Mouse (Mus musculus): ENCODE measurements around the gene Ptprq. TPM values are rescaled to one million over a fixed set of nuclear protein-coding genes. Genes with fewer than 3 reads are reported as not detected.

Gene Ptprq
- polyA plus RNA-seq, 1 experiment: 0.02 TPM

DNA sequence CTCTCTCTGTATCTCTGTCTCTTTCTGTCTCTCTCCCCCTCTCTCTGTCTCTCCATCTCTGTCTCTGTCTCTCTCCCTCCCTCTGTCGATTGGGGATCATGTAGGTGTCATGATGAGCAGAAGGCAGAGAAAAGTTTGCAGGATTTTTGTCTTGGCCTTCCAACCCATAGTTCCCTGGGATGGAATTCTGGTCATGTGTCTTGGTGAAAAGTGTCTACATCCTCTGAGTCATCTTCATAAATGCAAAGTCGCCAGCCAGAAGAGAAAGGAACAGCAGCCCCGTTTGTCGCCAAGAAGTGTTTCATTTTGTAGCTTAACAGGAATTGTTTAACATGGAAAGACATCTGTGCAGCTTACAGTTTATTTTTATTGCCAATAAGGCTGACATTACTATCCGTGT, 136.5 kb downstream of the Ptprq start:
- H3ac ChIP-seq (ENCODE audit: control insufficient read depth, insufficient read length, low read depth): no peak overlapping the region
- no peaks in the 10 kb centered on the region for H3K27me3 ChIP-seq (ENCODE audit: control insufficient read depth, insufficient read depth, insufficient read length)
- no peaks in the 10 kb centered on the region for H3K79me2 ChIP-seq (ENCODE audit: control insufficient read depth, insufficient read depth)
- no peak overlapping the region for H3K4me3 ChIP-seq (ENCODE audit: insufficient read depth, poor library complexity, severe bottlenecking)
- no peaks in the 10 kb centered on the region for H3K36me3 ChIP-seq (ENCODE audit: control insufficient read depth, insufficient read depth)
- TF ChIP-seq FOSL1 (IDR thresholded peaks at IDR 0.05; ENCODE audit: insufficient read depth, low read length, poor library complexity, severe bottlenecking) (no peak), USF1 (IDR thresholded peaks at IDR 0.05; ENCODE audit: low read depth) (peak; percentile 73), MAX (IDR thresholded peaks at IDR 0.05) (no peak)
- H3K79me3 ChIP-seq (ENCODE audit: low read depth): no peaks in the 10 kb centered on the region

DNA sequence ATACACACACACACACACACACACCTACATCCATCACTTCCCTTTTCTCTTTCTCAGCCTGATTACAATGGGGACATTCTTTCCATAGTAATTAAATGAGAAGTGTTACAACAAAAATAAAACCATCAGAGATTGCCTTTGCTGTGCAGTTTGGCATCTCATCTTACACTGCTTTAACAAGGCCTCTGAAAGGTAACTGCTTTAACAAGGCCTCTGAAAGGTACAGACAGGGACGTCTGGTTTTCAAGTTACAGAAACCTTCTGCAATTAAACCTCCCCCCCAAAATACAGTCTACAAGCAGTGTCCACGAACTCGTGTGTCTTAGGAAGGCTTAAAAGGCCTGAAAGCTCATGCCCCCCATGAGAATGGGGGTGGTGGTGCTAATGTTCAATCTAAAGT, 150.8 kb downstream of the Ptprq start:
- no peak overlapping the region for H3ac ChIP-seq (ENCODE audit: control insufficient read depth, insufficient read length, low read depth)
- H3K27me3 ChIP-seq (ENCODE audit: control insufficient read depth, insufficient read depth, insufficient read length): no peaks in the 10 kb centered on the region
- no peaks in the 10 kb centered on the region for H3K36me3 ChIP-seq (ENCODE audit: control insufficient read depth, insufficient read depth)
- H3K79me3 ChIP-seq (ENCODE audit: low read depth): no peaks in the 10 kb centered on the region
- TF ChIP-seq CTCF (IDR thresholded peaks at IDR 0.05; ENCODE audit: control insufficient read depth, insufficient read depth, insufficient read length): no peak
- TF ChIP-seq USF1 (IDR thresholded peaks at IDR 0.05; ENCODE audit: low read depth): no peak
- no peak for TF ChIP-seq CEBPB (IDR thresholded peaks at IDR 0.05; ENCODE audit: low read depth)
- no peak for TF ChIP-seq MAX (IDR thresholded peaks at IDR 0.05)
- TF ChIP-seq FOSL1 (IDR thresholded peaks at IDR 0.05; ENCODE audit: insufficient read depth, low read length, poor library complexity, severe bottlenecking): no peak
- TF ChIP-seq MYOD1 (IDR thresholded peaks at IDR 0.05; ENCODE audit: control insufficient read depth, insufficient read length, low read depth): no peak
- no peak for TF ChIP-seq MYOG (IDR thresholded peaks at IDR 0.05; ENCODE audit: control insufficient read depth, extremely low read depth, insufficient read length)
- no peak overlapping the region for H3K4me3 ChIP-seq (ENCODE audit: insufficient read depth, poor library complexity, severe bottlenecking)
- H3K79me2 ChIP-seq (ENCODE audit: control insufficient read depth, insufficient read depth): no peaks in the 10 kb centered on the region

DNA sequence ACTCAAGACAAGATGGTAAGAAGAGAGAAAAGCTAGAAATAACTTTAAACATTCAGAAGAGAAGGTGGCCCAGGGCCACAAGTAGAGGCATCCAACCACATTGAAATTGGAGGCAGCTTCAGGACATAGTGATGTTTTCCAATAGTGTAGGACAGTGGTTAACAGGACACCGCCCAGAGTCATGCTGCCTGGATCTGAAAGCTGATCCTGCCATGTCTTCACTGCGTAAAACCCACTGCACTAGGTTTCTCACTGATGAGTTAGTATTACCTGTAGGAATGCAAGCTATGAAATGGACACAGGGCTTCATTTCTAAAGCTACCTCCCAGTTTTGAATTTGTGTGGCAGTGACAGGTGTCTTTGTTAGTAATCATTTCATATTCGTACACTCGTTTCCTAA, 151.6 kb downstream of the Ptprq start:
- Histone ChIP-seq H3K36me3 (ENCODE audit: control insufficient read depth, insufficient read depth) (no peaks in the 10 kb centered on the region), H3K27me3 (ENCODE audit: control insufficient read depth, insufficient read depth, insufficient read length) (no peaks in the 10 kb centered on the region), H3K79me3 (ENCODE audit: low read depth) (no peaks in the 10 kb centered on the region), H3ac (ENCODE audit: control insufficient read depth, insufficient read length, low read depth) (no peak overlapping the region), H3K4me3 (ENCODE audit: insufficient read depth, poor library complexity, severe bottlenecking) (no peak overlapping the region), H3K79me2 (ENCODE audit: control insufficient read depth, insufficient read depth) (no peaks in the 10 kb centered on the region)
- TF ChIP-seq MYOD1 (IDR thresholded peaks at IDR 0.05; ENCODE audit: control insufficient read depth, insufficient read length, low read depth): peak; percentile 68
- TF ChIP-seq MAX (IDR thresholded peaks at IDR 0.05): no peak
- TF ChIP-seq FOSL1 (IDR thresholded peaks at IDR 0.05; ENCODE audit: insufficient read depth, low read length, poor library complexity, severe bottlenecking): no peak

DNA sequence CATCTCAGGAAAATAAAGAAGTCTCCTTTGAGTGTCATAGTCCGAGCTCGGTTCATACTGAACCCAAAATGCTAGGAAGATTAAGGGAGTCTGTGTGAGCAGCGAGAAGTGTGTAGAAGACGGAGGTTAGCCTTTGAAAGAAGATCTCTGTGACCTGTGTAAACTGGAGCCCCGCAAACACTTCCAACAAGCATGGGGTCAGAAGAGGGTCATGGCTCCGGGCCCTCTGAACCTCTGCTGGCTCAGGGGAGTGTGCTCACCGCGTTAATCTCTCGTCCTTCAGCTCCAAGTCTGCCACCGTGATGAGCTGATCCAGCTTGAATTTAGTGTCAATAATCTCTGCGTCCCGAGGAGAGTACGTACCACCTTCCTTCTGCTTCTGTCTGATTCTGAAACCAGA, 157.0 kb downstream of the Ptprq start:
- Histone ChIP-seq H3K4me3 (ENCODE audit: insufficient read depth, poor library complexity, severe bottlenecking) (no peak overlapping the region), H3K36me3 (ENCODE audit: control insufficient read depth, insufficient read depth) (no peaks in the 10 kb centered on the region), H3K79me3 (ENCODE audit: low read depth) (no peaks in the 10 kb centered on the region), H3ac (ENCODE audit: control insufficient read depth, insufficient read length, low read depth) (no peak overlapping the region), H3K79me2 (ENCODE audit: control insufficient read depth, insufficient read depth) (no peaks in the 10 kb centered on the region), H3K27me3 (ENCODE audit: control insufficient read depth, insufficient read depth, insufficient read length) (no peaks in the 10 kb centered on the region)
- TF ChIP-seq FOSL1 (IDR thresholded peaks at IDR 0.05; ENCODE audit: insufficient read depth, low read length, poor library complexity, severe bottlenecking) (no peak), MAX (IDR thresholded peaks at IDR 0.05) (no peak), MYOG (IDR thresholded peaks at IDR 0.05; ENCODE audit: control insufficient read depth, extremely low read depth, insufficient read length) (no peak), USF1 (IDR thresholded peaks at IDR 0.05; ENCODE audit: low read depth) (no peak), MYOD1 (IDR thresholded peaks at IDR 0.05; ENCODE audit: control insufficient read depth, insufficient read length, low read depth) (no peak), CTCF (IDR thresholded peaks at IDR 0.05; ENCODE audit: control insufficient read depth, insufficient read depth, insufficient read length) (no peak), CEBPB (IDR thresholded peaks at IDR 0.05; ENCODE audit: low read depth) (no peak)

DNA sequence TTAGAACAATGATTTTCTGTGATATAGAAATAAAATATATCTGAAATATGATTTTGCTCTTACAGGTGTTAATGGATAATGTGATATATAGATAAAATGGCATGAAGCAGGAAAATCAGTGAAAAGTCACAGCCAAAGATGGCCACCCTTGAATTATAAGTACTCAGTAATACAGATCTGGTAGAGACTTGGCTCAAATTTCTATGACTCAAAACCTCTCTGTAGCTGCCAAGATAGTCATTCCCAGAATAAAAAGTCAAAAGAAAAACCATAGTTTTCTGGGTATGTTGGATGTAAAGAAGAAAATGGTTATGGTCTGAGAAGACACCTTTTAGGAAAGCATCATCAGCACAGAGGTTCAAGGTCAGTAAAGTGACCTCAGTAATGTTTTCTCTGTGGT, 159.0 kb downstream of the Ptprq start:
- H3K4me3 ChIP-seq (ENCODE audit: insufficient read depth, poor library complexity, severe bottlenecking): no peak overlapping the region
- TF ChIP-seq MYOD1 (IDR thresholded peaks at IDR 0.05; ENCODE audit: control insufficient read depth, insufficient read length, low read depth) (no peak), MAX (IDR thresholded peaks at IDR 0.05) (no peak), FOSL1 (IDR thresholded peaks at IDR 0.05; ENCODE audit: insufficient read depth, low read length, poor library complexity, severe bottlenecking) (no peak), MYOG (IDR thresholded peaks at IDR 0.05; ENCODE audit: control insufficient read depth, extremely low read depth, insufficient read length) (no peak), CEBPB (IDR thresholded peaks at IDR 0.05; ENCODE audit: low read depth) (no peak), CTCF (IDR thresholded peaks at IDR 0.05; ENCODE audit: control insufficient read depth, insufficient read depth, insufficient read length) (no peak), USF1 (IDR thresholded peaks at IDR 0.05; ENCODE audit: low read depth) (no peak)
- H3K36me3 ChIP-seq (ENCODE audit: control insufficient read depth, insufficient read depth): no peaks in the 10 kb centered on the region
- H3K79me3 ChIP-seq (ENCODE audit: low read depth): no peaks in the 10 kb centered on the region
- H3K27me3 ChIP-seq (ENCODE audit: control insufficient read depth, insufficient read depth, insufficient read length): no peaks in the 10 kb centered on the region
- no peak overlapping the region for H3ac ChIP-seq (ENCODE audit: control insufficient read depth, insufficient read length, low read depth)
- H3K79me2 ChIP-seq (ENCODE audit: control insufficient read depth, insufficient read depth): no peaks in the 10 kb centered on the region

DNA sequence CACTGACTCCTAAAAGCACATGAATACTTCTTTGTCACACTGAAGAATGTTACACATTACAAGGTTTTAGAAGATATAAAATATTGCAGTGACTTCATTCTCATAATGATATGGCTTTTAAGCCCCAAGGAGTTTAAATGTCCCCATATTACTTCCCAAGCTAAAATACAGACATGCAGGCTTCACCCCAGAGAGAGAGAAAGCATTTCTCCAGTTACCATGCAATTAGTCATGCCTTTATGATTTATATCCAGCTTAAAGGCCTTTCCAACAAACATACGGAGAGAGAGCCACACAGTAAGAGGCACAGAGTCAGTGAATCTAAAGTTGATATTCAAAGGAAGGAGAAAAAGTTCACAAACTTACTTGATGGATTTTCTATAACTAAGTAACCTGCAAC, 176.8 kb downstream of the Ptprq start:
- H3K27me3 ChIP-seq (ENCODE audit: control insufficient read depth, insufficient read depth, insufficient read length): no peaks in the 10 kb centered on the region
- H3K79me2 ChIP-seq (ENCODE audit: control insufficient read depth, insufficient read depth): no peaks in the 10 kb centered on the region
- H3K79me3 ChIP-seq (ENCODE audit: low read depth): no peaks in the 10 kb centered on the region
- H3ac ChIP-seq (ENCODE audit: control insufficient read depth, insufficient read length, low read depth): no peak overlapping the region
- no peak for TF ChIP-seq MYOD1 (IDR thresholded peaks at IDR 0.05; ENCODE audit: control insufficient read depth, insufficient read length, low read depth)
- no peaks in the 10 kb centered on the region for H3K36me3 ChIP-seq (ENCODE audit: control insufficient read depth, insufficient read depth)
- no peak overlapping the region for H3K4me3 ChIP-seq (ENCODE audit: insufficient read depth, poor library complexity, severe bottlenecking)

Data from C2C12 (cell line).